Mouse (Mus musculus): ENCODE data around the gene Arhgef17.

GRCm38 (mm10) chr7:100922907-100923306 is 9.0 kb downstream of the Arhgef17 start:
- TF ChIP-seq CTCF (IDR thresholded peaks at IDR 0.05; ENCODE audit: extremely low read depth, insufficient read length, insufficient replicate concordance, low read depth, low read length) (no peak), POLR2A (IDR thresholded peaks at IDR 0.05; ENCODE audit: low read depth, low read length) (no peak)

Data from small intestine, adult 2 months (tissue).